Mouse (Mus musculus) left cerebral cortex, adult 2 months (tissue): ENCODE results near the gene Ttll11. TPM values are rescaled to one million over a fixed set of nuclear protein-coding genes. Genes with fewer than 3 reads are reported as not detected.

ENCODE experiments used
- DNase-seq, 2 experiments: peaks; one replicate each; pipeline ENCODE4 v3.0.0; 2021 to 2022; ENCODE audit warnings: low spot score in 2 of 2, mixed read lengths in 1 of 2; ENCODE audit errors: extremely low spot score in 1 of 2
- H3K27ac ChIP-seq: fragments of 200-600 bp; 2 replicates; pipeline ENCODE4 v1.8.1; 2022
- H3K4me3 ChIP-seq: fragments of 200-600 bp; 2 replicates; pipeline ENCODE4 v1.8.1; 2022
- CTCF ChIP-seq: fragments of 200-600 bp; IDR thresholded peaks from 2 replicates; pipeline ENCODE4 v1.8.1; 2022; ENCODE audit warnings: antibody characterized with exemption, mild to moderate bottlenecking, moderate library complexity
- intact Hi-C: fragments of 180-260 bp; cut with DNase I; formaldehyde crosslinking; loops from one replicate; pipeline ENCODE4 v1.15.1; 2025
- total RNA-seq, 2 experiments: library from RNA; stranded (reverse); gene quantifications; 2 replicates each; pipeline ENCODE4 v1.2.3; 2021

The Ttll11 gene
- total RNA-seq, 2 experiments from 2014 or later, result 40.2 to 42.2 TPM

DNA sequence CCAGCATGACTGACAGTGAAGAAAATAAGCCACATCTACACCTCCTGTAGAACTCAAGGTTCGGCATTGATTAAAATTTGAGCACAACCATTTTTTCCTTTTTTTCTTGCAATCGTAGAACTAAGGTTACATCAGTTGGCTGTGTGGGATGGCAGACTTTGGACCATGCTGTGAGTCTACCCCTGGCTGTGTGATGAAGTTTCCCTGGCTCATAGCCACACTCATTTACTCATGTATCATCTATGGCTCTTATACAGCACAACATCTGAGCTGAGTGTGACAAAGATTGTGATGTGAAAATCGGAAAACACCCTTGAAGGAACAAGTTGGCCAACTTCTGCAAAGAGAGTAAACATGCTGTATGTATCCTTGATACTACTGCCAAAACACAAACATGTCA is 56.8 kb downstream of the Ttll11 start:
- no peak for DNase-seq
- TF ChIP-seq CTCF, result no peak
- Histone ChIP-seq H3K4me3 (no peak overlapping the region), H3K27ac (no peak overlapping the region)
- intact Hi-C loops, result no loop called here

DNA sequence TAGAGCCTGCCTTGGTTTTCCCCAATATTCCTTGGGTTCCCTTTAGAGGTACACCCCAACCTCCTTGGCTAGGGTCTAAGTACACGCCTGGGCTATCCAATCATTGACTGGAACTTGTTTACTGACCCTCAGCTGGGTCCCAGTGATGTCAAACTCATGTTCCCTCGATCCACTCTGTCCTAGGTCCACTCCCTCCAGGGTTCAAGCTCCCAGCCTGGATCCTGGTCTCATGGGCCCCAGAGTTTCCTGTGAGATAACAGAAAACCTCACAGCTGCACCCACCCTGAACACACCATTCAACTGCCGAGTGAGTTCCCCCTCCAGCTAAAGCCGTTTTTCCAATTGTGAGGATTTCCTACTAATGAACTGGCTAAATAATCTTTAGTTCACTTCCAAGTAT is 67.6 kb downstream of the Ttll11 start:
- no peak overlapping the region for H3K27ac ChIP-seq
- no peak for TF ChIP-seq CTCF
- no peak overlapping the region for H3K4me3 ChIP-seq
- intact Hi-C loops, result no loop called here
- no peak for DNase-seq

DNA sequence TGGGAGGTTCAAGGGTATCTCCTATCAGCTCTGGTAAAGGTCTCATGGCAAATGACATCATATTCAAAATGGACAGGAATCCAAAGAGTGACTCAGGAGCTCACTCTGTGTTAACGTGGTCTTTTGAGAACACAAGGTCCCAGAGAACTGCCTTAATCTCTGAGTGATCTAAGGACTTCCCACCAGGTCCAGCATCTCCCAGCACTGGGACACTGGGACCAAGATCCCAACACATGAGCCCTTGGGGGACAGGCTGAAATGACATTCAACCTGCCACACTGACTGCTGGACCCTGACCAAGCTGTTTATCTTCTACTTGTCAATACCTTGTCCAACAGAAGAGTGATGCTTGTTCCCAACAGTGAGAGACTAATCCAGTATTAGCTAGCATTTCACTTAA is 68.0 kb downstream of the Ttll11 start:
- no peak for DNase-seq
- intact Hi-C loops, result no loop called here
- no peak overlapping the region for H3K27ac ChIP-seq
- TF ChIP-seq CTCF, result no peak
- no peak overlapping the region for H3K4me3 ChIP-seq

DNA sequence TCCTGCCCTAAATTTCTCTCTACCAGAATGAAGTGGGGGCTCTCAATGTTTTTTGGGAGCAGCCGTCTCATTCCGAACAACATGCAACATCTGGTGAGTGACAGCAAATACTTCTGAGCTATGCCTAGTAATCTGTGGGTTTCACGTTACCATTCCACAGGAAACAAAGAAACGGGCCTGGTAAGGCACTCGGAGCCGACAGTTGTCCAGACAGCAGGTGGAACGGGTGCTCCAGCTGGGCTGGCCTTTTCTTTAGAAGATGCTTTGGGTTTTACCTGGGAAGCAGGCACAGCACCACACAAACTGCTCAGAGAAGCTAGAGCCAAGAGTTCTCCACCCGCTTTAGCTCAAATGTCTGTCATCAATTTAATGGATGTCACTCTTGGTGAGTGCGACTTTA is 69.0 kb downstream of the Ttll11 start:
- intact Hi-C loops, result no loop called here
- H3K4me3 ChIP-seq, result no peak overlapping the region
- TF ChIP-seq CTCF, result no peak
- no peak overlapping the region for H3K27ac ChIP-seq
- DNase-seq, result no peak

DNA sequence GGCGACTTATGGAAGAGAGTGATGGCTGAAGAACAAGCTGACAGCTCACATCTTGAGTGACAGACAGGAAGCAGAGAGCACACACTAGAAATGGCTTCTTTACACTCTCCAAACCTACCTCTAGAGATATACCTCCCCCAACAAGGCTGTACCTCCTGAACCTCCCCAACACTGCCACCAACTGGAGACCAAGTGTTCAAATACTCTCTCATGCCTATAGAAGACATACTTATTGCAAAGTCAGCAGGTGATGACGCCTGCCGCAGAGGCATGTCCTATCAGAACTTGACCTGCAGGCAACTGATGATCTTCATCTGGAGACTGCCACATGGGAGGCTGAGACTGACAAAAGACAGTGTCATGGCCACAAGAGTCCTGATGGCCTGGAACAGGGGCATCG is 70.4 kb downstream of the Ttll11 start:
- no peak overlapping the region for H3K27ac ChIP-seq
- TF ChIP-seq CTCF, result no peak
- no peak for DNase-seq
- no peak overlapping the region for H3K4me3 ChIP-seq
- intact Hi-C loops, result loop anchor here (10.0 kb wide), 2 partner anchors 145 to 615 kb away; no protein-coding TSS in a partner anchor

DNA sequence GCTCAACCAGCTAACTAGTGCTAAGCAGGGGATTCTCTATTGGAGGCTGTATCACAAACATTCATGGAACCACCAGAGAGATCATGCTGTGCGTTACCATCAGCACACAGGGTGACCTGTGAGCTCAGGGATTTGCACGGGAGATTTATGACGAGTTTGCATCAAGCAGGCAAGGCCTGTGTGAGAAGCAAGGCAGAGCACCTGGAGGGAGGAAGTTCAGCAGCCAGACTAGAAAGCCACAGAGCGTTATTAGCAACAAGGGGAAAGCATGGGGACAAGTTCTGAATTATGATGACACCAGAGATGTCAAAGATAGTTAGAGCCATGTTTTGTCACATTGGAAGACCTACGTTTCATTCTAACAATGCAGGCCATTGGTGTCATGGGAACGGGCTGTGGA is 72.1 kb downstream of the Ttll11 start:
- no peak overlapping the region for H3K27ac ChIP-seq
- intact Hi-C loops, result loop anchor here (1.0 to 10.0 kb wide), 4 partner anchors 143 to 613 kb away; no protein-coding TSS in a partner anchor
- no peak for TF ChIP-seq CTCF
- H3K4me3 ChIP-seq, result no peak overlapping the region
- no peak for DNase-seq

DNA sequence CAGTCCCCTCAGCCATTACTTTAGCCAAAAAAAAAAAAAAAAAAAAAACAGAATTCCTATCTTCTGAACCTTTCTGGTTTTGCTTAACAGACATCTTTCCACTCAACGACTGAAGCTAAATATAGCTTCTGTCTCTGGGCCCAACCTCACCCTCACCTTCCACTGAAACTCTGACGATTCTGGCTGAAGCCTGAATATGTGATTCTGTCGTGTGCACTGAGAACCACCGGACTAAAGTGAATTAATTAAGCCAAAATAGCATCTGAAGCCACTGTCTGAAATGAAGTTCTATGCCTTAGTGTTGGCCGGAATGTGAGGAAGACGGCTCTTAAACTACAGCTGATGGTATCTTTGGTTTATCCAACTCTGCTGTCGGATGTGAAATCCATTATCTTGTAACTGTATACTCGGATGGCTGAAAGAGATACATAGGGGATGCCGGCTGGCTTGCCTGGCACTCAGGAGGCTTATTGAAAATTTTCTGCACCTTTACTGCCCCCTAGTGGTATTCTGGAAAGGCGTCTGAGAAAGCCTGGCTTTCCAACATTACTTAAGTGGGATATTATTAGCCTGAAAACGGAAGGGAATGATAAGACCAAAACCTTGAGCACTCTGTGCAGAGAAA is 73.4 kb downstream of the Ttll11 start:
- no peak overlapping the region; the same call in 1 of the 2 replicates for H3K27ac ChIP-seq

DNA sequence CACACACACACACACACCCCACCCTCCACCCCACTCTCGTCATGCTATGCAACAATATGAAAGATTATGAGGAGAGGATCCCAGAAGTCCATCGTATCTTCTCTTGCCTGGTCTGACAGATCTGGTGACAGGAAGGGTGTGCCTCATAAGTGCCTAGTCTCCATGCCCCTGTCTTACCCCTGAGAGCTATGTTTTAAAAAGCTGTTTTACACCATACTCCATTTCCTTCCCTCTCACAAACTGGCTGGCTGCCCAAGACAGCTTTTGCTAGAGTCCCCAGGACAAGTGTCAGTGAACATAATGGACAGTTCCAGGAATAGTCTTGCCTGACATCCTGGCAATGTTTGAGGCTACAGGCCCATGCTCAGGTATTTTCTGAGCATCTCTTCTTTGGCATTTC is 78.9 kb downstream of the Ttll11 start:
- intact Hi-C loops, result loop anchor here (10.0 kb wide), 2 partner anchors 136 to 606 kb away; no protein-coding TSS in a partner anchor

More for the DNA sequence above, 73.4 kb downstream of the Ttll11 start:
- intact Hi-C loops, result loop anchor here (2.0 to 10.0 kb wide), 3 partner anchors 141 to 611 kb away; no protein-coding TSS in a partner anchor
- no peak overlapping the region for H3K4me3 ChIP-seq
- TF ChIP-seq CTCF, result peak; percentile 93
- DNase-seq, result peak; percentile 46 to 64

DNA sequence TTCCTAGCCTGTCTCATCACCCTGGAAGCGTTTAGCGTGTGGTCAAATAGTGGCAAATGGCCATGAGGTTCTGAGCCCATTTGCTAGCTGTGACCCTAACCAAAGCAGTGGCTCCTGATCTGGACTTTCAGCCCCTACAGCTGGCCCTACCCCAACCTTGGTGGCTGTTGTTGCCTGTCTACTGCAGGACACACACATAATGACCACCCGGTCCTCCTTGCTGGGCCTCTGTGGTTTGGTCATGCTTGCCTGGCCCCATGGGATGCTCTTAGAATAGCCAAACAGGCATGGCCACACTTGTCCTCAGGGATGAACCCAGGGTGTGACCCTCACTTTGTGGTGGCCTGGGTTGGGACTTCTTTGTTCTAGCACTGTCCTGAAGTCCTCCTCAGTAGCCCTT is 80.0 kb downstream of the Ttll11 start:
- intact Hi-C loops, result loop anchor here (10.0 kb wide), 2 partner anchors 135 to 605 kb away; no protein-coding TSS in a partner anchor
- no peak overlapping the region for H3K27ac ChIP-seq
- no peak overlapping the region for H3K4me3 ChIP-seq
- no peak for TF ChIP-seq CTCF
- no peak for DNase-seq

More for the DNA sequence above, 78.9 kb downstream of the Ttll11 start:
- DNase-seq, result no peak
- TF ChIP-seq CTCF, result no peak
- H3K4me3 ChIP-seq, result no peak overlapping the region
- H3K27ac ChIP-seq, result no peak overlapping the region

DNA sequence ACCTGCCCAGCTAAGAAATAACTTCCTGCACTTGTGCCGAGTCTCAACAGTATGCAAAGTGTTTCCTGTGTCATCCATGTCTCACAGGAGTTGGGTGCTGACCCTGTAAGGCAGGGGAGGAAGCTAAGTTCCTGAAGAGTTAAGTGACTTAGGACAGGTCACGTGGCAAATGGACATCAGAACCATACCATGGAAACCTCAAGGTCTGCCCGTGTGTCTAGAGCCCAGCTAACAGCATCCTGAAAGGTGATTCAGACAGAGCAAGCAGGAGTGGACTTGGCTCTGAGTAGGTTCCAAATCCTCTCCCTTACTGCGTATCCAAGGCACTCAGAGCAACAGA is 80.6 kb downstream of the Ttll11 start:
- no peak overlapping the region for H3K4me3 ChIP-seq
- H3K27ac ChIP-seq, result no peak overlapping the region
- no peak for TF ChIP-seq CTCF
- DNase-seq, result no peak
- intact Hi-C loops, result no loop called here

DNA sequence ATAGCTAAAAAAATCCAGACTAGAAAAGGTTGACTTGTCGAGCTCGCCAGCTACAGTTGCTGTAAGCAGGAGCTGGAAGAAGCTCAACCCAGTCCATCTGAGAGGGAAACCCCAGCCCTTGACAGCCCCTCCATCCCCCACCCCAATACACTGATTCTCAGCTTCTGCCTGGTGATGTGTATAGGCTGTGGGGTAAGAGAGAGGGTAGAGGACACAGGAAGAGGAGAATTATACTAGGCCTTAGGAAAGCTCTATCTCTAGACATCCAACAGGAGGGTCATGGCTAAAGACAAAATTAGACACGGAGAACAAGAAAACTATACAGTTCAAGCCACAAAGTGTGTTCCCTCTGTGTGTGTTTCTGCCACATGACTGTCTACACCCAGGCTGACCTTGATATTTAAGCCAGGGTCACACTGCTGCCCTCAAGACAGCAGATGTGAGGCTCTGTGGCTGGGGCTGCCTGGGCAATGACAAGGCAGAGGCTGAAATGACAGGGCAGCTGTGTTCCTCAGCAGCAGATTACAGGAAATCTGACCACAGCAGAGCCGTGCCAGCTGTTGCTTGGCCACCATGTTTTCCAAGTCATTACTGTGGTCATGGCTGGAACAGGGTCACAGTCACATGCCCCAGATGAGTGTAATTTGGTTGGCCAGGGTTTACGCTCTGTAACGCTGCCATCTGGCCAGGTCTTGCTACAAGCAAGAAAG is 81.1 kb downstream of the Ttll11 start:
- DNase-seq, result no peak
- no peak for TF ChIP-seq CTCF
- Histone ChIP-seq H3K27ac (no peak overlapping the region), H3K4me3 (no peak overlapping the region)
- intact Hi-C loops, result no loop called here

DNA sequence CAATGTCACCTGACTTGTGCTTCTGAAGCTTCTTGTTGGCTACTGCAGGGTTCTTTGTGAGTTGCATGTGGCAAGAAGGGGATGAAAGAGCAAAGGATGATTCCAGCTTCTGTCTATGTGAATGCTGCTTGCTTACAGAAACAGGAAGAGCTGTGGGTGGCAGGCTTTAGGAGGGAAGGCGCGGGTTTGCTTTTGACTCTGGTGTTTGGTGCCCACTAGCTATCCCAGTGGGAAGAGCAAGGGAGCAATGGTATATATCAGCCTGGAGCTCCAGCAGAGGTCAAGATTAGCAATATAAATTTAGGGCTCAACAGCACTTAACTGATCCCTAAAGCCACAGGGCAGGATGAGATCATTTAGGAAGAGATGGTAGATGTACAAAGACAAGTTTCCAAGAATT is 82.6 kb downstream of the Ttll11 start:
- intact Hi-C loops, result no loop called here
- Histone ChIP-seq H3K27ac (no peak overlapping the region), H3K4me3 (no peak overlapping the region)
- TF ChIP-seq CTCF, result peak; percentile 51
- DNase-seq, result no peak
